Mouse (Mus musculus) heart, embryonic 13.5 days (tissue): ENCODE results near the gene Alg14. TPM values are rescaled to one million over a fixed set of nuclear protein-coding genes. Genes with fewer than 3 reads are reported as not detected.
A peak's percentile ranks its signal among the peaks of the same experiment; 100 is the strongest.

Source experiments
- ATAC-seq: fragments of 200-750 bp; cut with Nextera tagmentation; 2 replicates; pipeline ENCODE4 v1.8.0; 2017; ENCODE audit warnings: moderate TSS enrichment; ENCODE audit not compliant: insufficient number of reproducible peaks, low FRiP score, low TSS enrichment; ENCODE audit errors: extremely low read depth
- H3K27ac ChIP-seq: fragments of 300-500 bp; sonication (generic); replicated peaks from 2 replicates; pipeline ENCODE4 v1.5.1; 2015; ENCODE audit warnings: moderate library complexity, mild to moderate bottlenecking, inconsistent platforms
- H3K27me3 ChIP-seq: fragments of 300-500 bp; sonication (generic); replicated peaks from 2 replicates; pipeline ENCODE4 v1.6.1; 2015; ENCODE audit warnings: mild to moderate bottlenecking, inconsistent platforms
- H3K36me3 ChIP-seq: fragments of 300-500 bp; sonication (generic); 2 replicates; pipeline ENCODE4 v1.6.1; 2015; ENCODE audit warnings: mild to moderate bottlenecking, inconsistent platforms
- H3K4me1 ChIP-seq: fragments of 300-500 bp; sonication (generic); 2 replicates; pipeline ENCODE4 v1.6.1; 2015; ENCODE audit warnings: inconsistent platforms
- H3K4me2 ChIP-seq: fragments of 300-500 bp; sonication (generic); 2 replicates; pipeline ENCODE4 v1.6.1; 2015; ENCODE audit warnings: inconsistent platforms, mild to moderate bottlenecking, moderate library complexity
- H3K4me3 ChIP-seq: fragments of 300-500 bp; sonication (generic); 2 replicates; pipeline ENCODE4 v1.5.1; 2015; ENCODE audit warnings: moderate library complexity, mild to moderate bottlenecking, inconsistent platforms
- H3K9ac ChIP-seq: fragments of 300-500 bp; sonication (generic); 2 replicates; pipeline ENCODE4 v1.6.1; 2015; ENCODE audit warnings: inconsistent platforms, mild to moderate bottlenecking, moderate library complexity
- H3K9me3 ChIP-seq: fragments of 300-500 bp; sonication (generic); 2 replicates; pipeline ENCODE4 v1.6.1; 2016; ENCODE audit warnings: inconsistent platforms
- WGBS: fragments of 180-500 bp; shearing (Covaris S2); methylation state at CpG from one replicate; pipeline ENCODE4 v1.1.7; 2015; ENCODE audit warnings: mixed read lengths; 5-methylcytosine and 5-hydroxymethylcytosine counted together
- polyA plus RNA-seq: library from polyadenylated mRNA; unstranded; fragments of >200 nt; fragmentation: Nextera tagmentation; extraction: Ambion mirVana; gene quantifications from 2 replicates; pipeline ENCODE4 v1.2.1, GENCODE M21; 2015

The Alg14 gene
- polyA plus RNA-seq, 1 experiment from 2014 or later: 37.2 TPM

DNA sequence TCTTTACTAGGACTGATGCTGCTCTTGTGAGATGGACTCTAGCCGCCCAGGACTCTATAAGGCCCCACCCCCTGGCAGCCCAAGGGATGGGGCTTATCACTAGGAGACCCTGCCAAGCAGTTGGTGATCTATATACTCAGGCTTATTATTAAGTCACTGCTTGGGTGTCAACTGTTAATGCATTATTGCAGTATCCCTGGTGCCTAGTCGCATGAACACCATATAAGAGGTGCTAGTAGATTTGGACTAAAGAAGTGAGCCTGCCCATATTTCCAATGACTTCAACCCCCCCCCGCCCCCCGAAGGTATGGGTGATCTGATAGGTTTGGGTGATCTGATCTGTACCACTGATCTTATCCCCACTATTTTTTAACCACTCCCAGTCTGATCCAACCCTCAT, 8.6 kb upstream of the Alg14 start, which contains the start of gene Tmem56:
Tmem56 (minus strand) TSS at position 101 of the 400 bp plus-strand sequence.
- no peaks in the 10 kb centered on the region for H3K4me1 ChIP-seq
- no peaks in the 10 kb centered on the region for H3K9me3 ChIP-seq
- no peak within 1 kb of the TSS for H3K9ac ChIP-seq
- H3K36me3 ChIP-seq: no peaks in the 10 kb centered on the region
- no peak within 1 kb of the TSS for H3K4me2 ChIP-seq
- 77% methylated on average over 4 of the region's 4 CpGs for WGBS
- H3K27me3 ChIP-seq: no peaks in the 10 kb centered on the region
- H3K27ac ChIP-seq: no peak within 1 kb of the TSS
- no peak for ATAC-seq
- no peak within 1 kb of the TSS for H3K4me3 ChIP-seq

GRCm38 (mm10) chr3:121285219-121285618, 6.4 kb upstream of the Alg14 start:
- H3K27ac ChIP-seq: no peak overlapping the region
- H3K9me3 ChIP-seq: no peaks in the 10 kb centered on the region
- H3K4me3 ChIP-seq: no peak overlapping the region
- H3K4me2 ChIP-seq: no peak overlapping the region
- ATAC-seq: no peak
- 89% methylated on average over 6 of the region's 6 CpGs for WGBS
- no peaks in the 10 kb centered on the region for H3K27me3 ChIP-seq
- no peaks in the 10 kb centered on the region for H3K36me3 ChIP-seq
- H3K9ac ChIP-seq: no peak overlapping the region
- H3K4me1 ChIP-seq: no peaks in the 10 kb centered on the region

- ATAC-seq: no peak
- Histone ChIP-seq H3K4me1 (peaks cover 6% of the 10 kb centered on the region), H3K4me2 (no peak overlapping the region), H3K4me3 (no peak overlapping the region), H3K27ac (no peak overlapping the region), H3K36me3 (no peaks in the 10 kb centered on the region), H3K27me3 (no peaks in the 10 kb centered on the region), H3K9me3 (no peaks in the 10 kb centered on the region), H3K9ac (no peak overlapping the region)
- 85% methylated on average over 2 of the region's 2 CpGs for WGBS
Measured at GRCm38 (mm10) chr3:121287151-121287550, 4.4 kb upstream of the Alg14 start.

DNA sequence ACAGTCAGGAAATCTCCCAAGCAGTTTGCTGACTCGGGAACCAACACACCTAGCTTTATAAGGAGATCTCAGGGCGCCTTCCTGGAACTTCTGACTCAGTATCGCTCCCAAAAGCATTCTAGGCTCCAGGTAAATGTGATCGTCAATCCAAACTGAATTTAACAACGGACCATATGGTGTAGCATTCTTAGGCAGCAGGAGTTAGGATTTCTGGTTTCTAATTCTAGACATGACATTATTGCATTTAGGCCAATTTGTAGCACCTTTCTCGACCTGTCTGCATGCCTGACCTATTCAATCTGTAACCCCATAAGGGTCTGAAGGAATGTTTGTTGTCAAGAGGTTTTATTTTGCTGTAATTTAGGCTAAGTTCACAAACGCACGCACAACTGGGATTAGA, 892 bp upstream of the Alg14 start:
- Histone ChIP-seq H3K27me3 (no peaks in the 10 kb centered on the region), H3K4me3 (peak overlapping the region; percentile 69), H3K9me3 (no peaks in the 10 kb centered on the region), H3K9ac (peak overlapping the region; percentile 85), H3K4me1 (peaks cover 10% of the 10 kb centered on the region), H3K27ac (peak overlapping the region; percentile 97), H3K4me2 (peak overlapping the region; percentile 77), H3K36me3 (no peaks in the 10 kb centered on the region)
- no peak for ATAC-seq
- WGBS: 66% methylated on average over 8 of the region's 8 CpGs

- H3K4me3 ChIP-seq: peak overlapping the region; percentile 69
- 6% methylated on average over 7 of the region's 7 CpGs for WGBS
- peaks cover 10% of the 10 kb centered on the region for H3K4me1 ChIP-seq
- H3K27ac ChIP-seq: peak overlapping the region; percentile 97
- H3K4me2 ChIP-seq: peak overlapping the region; percentile 77
- no peaks in the 10 kb centered on the region for H3K9me3 ChIP-seq
- no peaks in the 10 kb centered on the region for H3K36me3 ChIP-seq
- peak overlapping the region; percentile 85 for H3K9ac ChIP-seq
- H3K27me3 ChIP-seq: no peaks in the 10 kb centered on the region
- ATAC-seq: no peak
Measured at GRCm38 (mm10) chr3:121291225-121291559, 381 bp upstream of the Alg14 start.

DNA sequence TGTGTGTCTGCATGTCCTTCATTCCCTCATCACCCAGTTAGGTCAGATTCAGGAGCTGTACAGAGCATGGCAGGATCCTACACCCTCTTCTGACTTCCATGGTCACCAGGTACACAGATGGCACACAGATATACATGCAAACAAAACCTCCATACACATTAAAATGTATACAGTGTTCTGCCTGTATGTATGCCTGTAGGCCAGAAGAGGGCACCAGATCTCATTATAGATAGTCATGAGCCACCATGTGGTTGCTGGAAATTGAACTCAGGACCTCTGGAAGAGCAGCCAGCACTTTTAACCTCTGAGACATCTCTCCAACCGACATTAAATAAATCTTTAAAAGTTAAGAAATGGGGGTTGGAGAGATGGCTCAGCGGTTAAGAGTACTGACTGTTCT, 2.6 kb downstream of the Alg14 start:
- Histone ChIP-seq H3K4me3 (no peak overlapping the region), H3K27me3 (no peaks in the 10 kb centered on the region), H3K9ac (no peak overlapping the region), H3K4me2 (no peak overlapping the region), H3K4me1 (peaks cover 10% of the 10 kb centered on the region), H3K36me3 (0 out of 2 replicates have a peak, but pooled peaks cover 3% of the 10 kb centered on the region), H3K27ac (no peak overlapping the region), H3K9me3 (no peaks in the 10 kb centered on the region)
- no peak for ATAC-seq
- 91% methylated on average over 2 of the region's 2 CpGs for WGBS

DNA sequence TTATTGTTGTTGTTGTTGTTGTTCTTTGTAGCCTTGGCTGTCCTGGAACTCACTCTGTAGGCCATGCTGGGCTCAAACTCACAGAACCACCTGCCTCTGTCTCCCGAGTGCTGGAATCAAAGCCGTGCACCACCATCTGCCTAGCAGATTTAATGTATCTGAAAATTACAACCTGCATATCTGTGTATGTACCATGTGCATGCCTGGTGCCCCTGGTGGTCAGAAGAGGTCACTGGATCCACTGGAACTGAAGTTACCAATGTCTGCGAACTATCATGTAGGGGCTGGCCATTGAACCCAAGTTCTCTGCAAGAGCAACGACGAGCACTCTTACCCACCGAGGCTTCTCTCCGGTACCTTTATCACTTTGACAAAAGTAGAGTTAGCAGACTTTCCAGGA, 15.1 kb downstream of the Alg14 start:
- Histone ChIP-seq H3K4me2 (no peak overlapping the region), H3K27me3 (no peaks in the 10 kb centered on the region), H3K4me1 (no peaks in the 10 kb centered on the region), H3K36me3 (peaks cover 18% of the 10 kb centered on the region), H3K9me3 (no peaks in the 10 kb centered on the region), H3K9ac (no peak overlapping the region), H3K4me3 (no peak overlapping the region), H3K27ac (no peak overlapping the region)
- no peak for ATAC-seq
- WGBS: 88% methylated on average over 7 of the region's 7 CpGs

- Histone ChIP-seq H3K36me3 (peaks cover 13% of the 10 kb centered on the region), H3K9ac (no peak overlapping the region), H3K27ac (no peak overlapping the region), H3K4me3 (no peak overlapping the region), H3K27me3 (no peaks in the 10 kb centered on the region), H3K4me2 (no peak overlapping the region), H3K9me3 (no peaks in the 10 kb centered on the region), H3K4me1 (no peaks in the 10 kb centered on the region)
- no peak for ATAC-seq
- WGBS: 71% methylated on average over 7 of the region's 7 CpGs
Measured at GRCm38 (mm10) chr3:121307532-121308234, 16.1 kb downstream of the Alg14 start.

- peaks cover 9% of the 10 kb centered on the region for H3K36me3 ChIP-seq
- H3K4me1 ChIP-seq: no peaks in the 10 kb centered on the region
- no peak overlapping the region for H3K4me3 ChIP-seq
- no peak overlapping the region for H3K9ac ChIP-seq
- H3K4me2 ChIP-seq: no peak overlapping the region
- H3K9me3 ChIP-seq: no peaks in the 10 kb centered on the region
- no peak overlapping the region for H3K27ac ChIP-seq
- 86% methylated on average over 5 of the region's 5 CpGs for WGBS
- H3K27me3 ChIP-seq: no peaks in the 10 kb centered on the region
- no peak for ATAC-seq
Measured at GRCm38 (mm10) chr3:121308935-121309334, 17.4 kb downstream of the Alg14 start.

DNA sequence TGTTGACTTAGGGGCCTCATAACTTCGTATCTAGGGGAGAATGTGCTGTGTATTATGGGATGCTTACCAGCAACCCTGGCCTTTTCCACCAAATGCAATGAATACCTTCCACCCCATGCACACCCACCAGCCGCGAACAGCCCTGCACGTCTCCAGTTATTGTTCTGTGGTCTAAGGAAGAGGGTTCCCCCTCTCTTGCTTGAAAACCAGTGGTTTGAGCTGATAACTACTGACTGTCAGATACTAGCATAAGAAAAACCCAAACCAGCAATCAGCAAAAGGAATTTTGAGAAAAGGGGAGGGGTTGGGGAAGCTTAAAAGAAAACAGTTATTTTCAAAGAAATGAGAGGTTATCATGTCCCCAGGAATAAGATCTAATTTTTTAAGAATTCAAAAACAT, 17.9 kb downstream of the Alg14 start:
- Histone ChIP-seq H3K9me3 (no peaks in the 10 kb centered on the region), H3K4me2 (no peak overlapping the region), H3K4me3 (no peak overlapping the region), H3K4me1 (no peaks in the 10 kb centered on the region), H3K27ac (no peak overlapping the region), H3K36me3 (peaks cover 9% of the 10 kb centered on the region), H3K27me3 (no peaks in the 10 kb centered on the region), H3K9ac (no peak overlapping the region)
- 82% methylated on average over 4 of the region's 4 CpGs for WGBS
- no peak for ATAC-seq

GRCm38 (mm10) chr3:121309896-121310714, 18.5 kb downstream of the Alg14 start:
- Histone ChIP-seq H3K27me3 (no peaks in the 10 kb centered on the region), H3K4me2 (no peak overlapping the region), H3K4me3 (no peak overlapping the region), H3K36me3 (peaks cover 9% of the 10 kb centered on the region), H3K9ac (no peak overlapping the region), H3K4me1 (no peaks in the 10 kb centered on the region), H3K27ac (no peak overlapping the region), H3K9me3 (no peaks in the 10 kb centered on the region)
- WGBS: 85% methylated on average over 16 of the region's 16 CpGs
- ATAC-seq: no peak
